Mouse (Mus musculus) naive thymus-derived CD4-positive, alpha-beta T cell, adult 2 months (primary cell): ENCODE measurements around the gene Bri3.
A peak's percentile ranks its signal among the peaks of the same experiment; 100 is the strongest.

Source experiments
- DNase-seq: peaks from one replicate; pipeline ENCODE4 v3.0.0-alpha.2; 2011; ENCODE audit warnings: low read depth

The Bri3 gene

GRCm38 (mm10) chr5:144243901-144244487, at the start of gene Bri3:
TSS of gene Bri3 (plus strand) at chr5:144244437.
- DNase-seq = no peak

- DNase-seq = peak; percentile 2
Measured at GRCm38 (mm10) chr5:144195567-144195966, 48.7 kb upstream of the Bri3 start.

- DNase-seq = no peak
Measured at GRCm38 (mm10) chr5:144200616-144201015, 43.6 kb upstream of the Bri3 start.

GRCm38 (mm10) chr5:144202430-144202829, 41.8 kb upstream of the Bri3 start:
- peak; percentile 51 for DNase-seq

GRCm38 (mm10) chr5:144203398-144203959, 40.8 kb upstream of the Bri3 start:
- DNase-seq = no peak

- DNase-seq = no peak
Measured at GRCm38 (mm10) chr5:144204303-144204702, 39.9 kb upstream of the Bri3 start.

GRCm38 (mm10) chr5:144204911-144205310, 39.3 kb upstream of the Bri3 start:
- DNase-seq = no peak

GRCm38 (mm10) chr5:144206069-144206468, 38.2 kb upstream of the Bri3 start:
- DNase-seq = no peak

- peak; percentile 59 for DNase-seq
Measured at GRCm38 (mm10) chr5:144207478-144207877, 36.8 kb upstream of the Bri3 start.

GRCm38 (mm10) chr5:144214453-144214852, 29.8 kb upstream of the Bri3 start:
- DNase-seq = peak; percentile 67

GRCm38 (mm10) chr5:144215992-144216391, 28.2 kb upstream of the Bri3 start:
- DNase-seq = no peak

GRCm38 (mm10) chr5:144218061-144218460, 26.2 kb upstream of the Bri3 start:
- no peak for DNase-seq

GRCm38 (mm10) chr5:144219306-144219705, 24.9 kb upstream of the Bri3 start:
- DNase-seq = no peak

- DNase-seq = no peak
Measured at GRCm38 (mm10) chr5:144219936-144220335, 24.3 kb upstream of the Bri3 start.

GRCm38 (mm10) chr5:144221305-144221704, 22.9 kb upstream of the Bri3 start:
- DNase-seq = peak; percentile 87

- DNase-seq = peak; percentile 69
Measured at GRCm38 (mm10) chr5:144222811-144223502, 21.3 kb upstream of the Bri3 start.

- DNase-seq = peak; percentile 96
Measured at GRCm38 (mm10) chr5:144223503-144223862, 20.8 kb upstream of the Bri3 start, which contains the start of gene Tecpr1. TSS of gene Tecpr1 (minus strand) at chr5:144223615.

GRCm38 (mm10) chr5:144223899-144224816, 20.1 kb upstream of the Bri3 start:
- no peak for DNase-seq

- DNase-seq = peak; percentile 43
Measured at GRCm38 (mm10) chr5:144226220-144226619, 18.0 kb upstream of the Bri3 start.

- no peak for DNase-seq
Measured at GRCm38 (mm10) chr5:144230216-144230615, 14.0 kb upstream of the Bri3 start.

GRCm38 (mm10) chr5:144231410-144231809, 12.8 kb upstream of the Bri3 start:
- peak; percentile 76 for DNase-seq

- no peak for DNase-seq
Measured at GRCm38 (mm10) chr5:144232531-144232930, 11.7 kb upstream of the Bri3 start.
